Mouse (Mus musculus) hindbrain, embryonic 11.5 days (tissue): Measurements from ENCODE around the gene Myo10. TPM values are rescaled to one million over a fixed set of nuclear protein-coding genes. Genes with fewer than 3 reads are reported as not detected.

Experiments
- ATAC-seq: fragments of 200-750 bp; cut with Nextera tagmentation; 2 replicates; pipeline ENCODE4 v1.8.0; 2017; ENCODE audit warnings: mild to moderate bottlenecking, moderate TSS enrichment, moderate library complexity; ENCODE audit not compliant: low FRiP score
- DNase-seq: peaks from one replicate; pipeline ENCODE4 v3.0.0-alpha.2; 2015; ENCODE audit warnings: low spot score
- H3K27ac ChIP-seq: fragments of 300-500 bp; sonication (generic); 2 replicates; pipeline ENCODE4 v1.5.1; 2014; ENCODE audit warnings: mild to moderate bottlenecking, low read depth, low read length
- H3K27me3 ChIP-seq: fragments of 300-500 bp; sonication (generic); 2 replicates; pipeline ENCODE4 v1.6.1; 2014; ENCODE audit warnings: mild to moderate bottlenecking, low read length, moderate library complexity, mixed read lengths; ENCODE audit not compliant: control insufficient read depth, insufficient read depth
- H3K36me3 ChIP-seq: fragments of 300-500 bp; sonication (generic); 2 replicates; pipeline ENCODE4 v1.6.1; 2014; ENCODE audit warnings: mild to moderate bottlenecking, low read length, moderate library complexity, mixed read lengths; ENCODE audit not compliant: control insufficient read depth, insufficient read depth
- H3K4me1 ChIP-seq: fragments of 300-500 bp; sonication (generic); replicated peaks from 2 replicates; pipeline ENCODE4 v1.6.1; 2014; ENCODE audit warnings: low read length, mixed read lengths; ENCODE audit not compliant: control insufficient read depth, insufficient read depth
- H3K4me2 ChIP-seq: fragments of 300-500 bp; sonication (generic); replicated peaks from 2 replicates; pipeline ENCODE4 v1.6.1; 2014; ENCODE audit warnings: mild to moderate bottlenecking, low read depth, low read length
- H3K4me3 ChIP-seq: fragments of 300-500 bp; sonication (generic); 2 replicates; pipeline ENCODE4 v1.5.1; 2014; ENCODE audit warnings: low read depth, low read length
- H3K9ac ChIP-seq: fragments of 300-500 bp; sonication (generic); 2 replicates; pipeline ENCODE4 v1.6.1; 2014; ENCODE audit warnings: low read depth, low read length
- H3K9me3 ChIP-seq: fragments of 300-500 bp; sonication (generic); 2 replicates; pipeline ENCODE4 v1.6.1; 2016; ENCODE audit warnings: low read length; ENCODE audit not compliant: control insufficient read depth
- WGBS: fragments of 180-500 bp; shearing (Covaris S2); extraction: QIAGEN DNeasy Blood & Tissue Kit; methylation state at CpG from one replicate; pipeline ENCODE4 v1.1.7; 2014; 5-methylcytosine and 5-hydroxymethylcytosine counted together
- polyA plus RNA-seq: library from polyadenylated mRNA; unstranded; fragments of >200 nt; fragmentation: Nextera tagmentation; extraction: Ambion mirVana; gene quantifications from 2 replicates; pipeline ENCODE4 v1.2.1, GENCODE M21; 2014

Gene Myo10
- polyA plus RNA-seq, 1 experiment from 2014 or later, result 45.2 TPM

- H3K4me2 ChIP-seq, result no peak overlapping the region
- no peaks in the 10 kb centered on the region for H3K9me3 ChIP-seq
- no peak overlapping the region for H3K27ac ChIP-seq
- no peaks in the 10 kb centered on the region for H3K36me3 ChIP-seq
- H3K4me1 ChIP-seq, result no peaks in the 10 kb centered on the region
- 93% methylated on average over 13 of the region's 13 CpGs for WGBS
- ATAC-seq (no peak), DNase-seq (no peak)
- H3K9ac ChIP-seq, result no peak overlapping the region
- H3K4me3 ChIP-seq, result no peak overlapping the region
- no peaks in the 10 kb centered on the region for H3K27me3 ChIP-seq
Measured at GRCm38 (mm10) chr15:25633674-25634340, 11.5 kb downstream of the Myo10 start.

- no peaks in the 10 kb centered on the region for H3K36me3 ChIP-seq
- no peak for DNase-seq
- ATAC-seq, result no peak
- no peaks in the 10 kb centered on the region for H3K27me3 ChIP-seq
- no peak overlapping the region for H3K4me2 ChIP-seq
- no peak overlapping the region for H3K4me3 ChIP-seq
- no peaks in the 10 kb centered on the region for H3K4me1 ChIP-seq
- 88% methylated on average over 9 of the region's 9 CpGs for WGBS
- no peaks in the 10 kb centered on the region for H3K9me3 ChIP-seq
- H3K9ac ChIP-seq, result no peak overlapping the region
- H3K27ac ChIP-seq, result no peak overlapping the region
Measured at GRCm38 (mm10) chr15:25637727-25638126, 15.4 kb downstream of the Myo10 start.

- no peak for DNase-seq
Measured at GRCm38 (mm10) chr15:25639217-25639616, 16.9 kb downstream of the Myo10 start.

GRCm38 (mm10) chr15:25640840-25641752, 18.8 kb downstream of the Myo10 start:
- DNase-seq, result no peak
- H3K4me1 ChIP-seq, result no peaks in the 10 kb centered on the region
- WGBS, result 85% methylated on average over 12 of the region's 12 CpGs
- H3K9ac ChIP-seq, result no peak overlapping the region
- no peaks in the 10 kb centered on the region for H3K27me3 ChIP-seq
- H3K4me3 ChIP-seq, result no peak overlapping the region
- no peak overlapping the region for H3K4me2 ChIP-seq
- no peaks in the 10 kb centered on the region for H3K9me3 ChIP-seq
- ATAC-seq, result no peak
- no peak overlapping the region for H3K27ac ChIP-seq
- H3K36me3 ChIP-seq, result no peaks in the 10 kb centered on the region

More at GRCm38 (mm10) chr15:25639217-25639616, 16.9 kb downstream of the Myo10 start:
- Histone ChIP-seq H3K4me3 (no peak overlapping the region), H3K27me3 (no peaks in the 10 kb centered on the region), H3K27ac (no peak overlapping the region), H3K4me2 (no peak overlapping the region), H3K36me3 (no peaks in the 10 kb centered on the region), H3K4me1 (no peaks in the 10 kb centered on the region), H3K9me3 (no peaks in the 10 kb centered on the region), H3K9ac (no peak overlapping the region)
- ATAC-seq, result no peak
- WGBS, result 87% methylated on average over 5 of the region's 5 CpGs

- Histone ChIP-seq H3K4me1 (no peaks in the 10 kb centered on the region), H3K4me3 (no peak overlapping the region), H3K36me3 (no peaks in the 10 kb centered on the region), H3K4me2 (no peak overlapping the region), H3K27me3 (no peaks in the 10 kb centered on the region), H3K27ac (no peak overlapping the region), H3K9me3 (no peaks in the 10 kb centered on the region), H3K9ac (no peak overlapping the region)
- 64% methylated on average over 9 of the region's 9 CpGs for WGBS
- DNase-seq, result no peak
- ATAC-seq, result no peak
Measured at GRCm38 (mm10) chr15:25642214-25643058, 20.1 kb downstream of the Myo10 start.

GRCm38 (mm10) chr15:25645862-25646261, 23.5 kb downstream of the Myo10 start:
- no peak overlapping the region for H3K4me3 ChIP-seq
- H3K36me3 ChIP-seq, result no peaks in the 10 kb centered on the region
- H3K9ac ChIP-seq, result no peak overlapping the region
- H3K4me2 ChIP-seq, result no peak overlapping the region
- no peak for DNase-seq
- no peak for ATAC-seq
- H3K27me3 ChIP-seq, result no peaks in the 10 kb centered on the region
- 92% methylated on average over 4 of the region's 4 CpGs for WGBS
- no peaks in the 10 kb centered on the region for H3K9me3 ChIP-seq
- H3K4me1 ChIP-seq, result no peaks in the 10 kb centered on the region
- no peak overlapping the region for H3K27ac ChIP-seq

GRCm38 (mm10) chr15:25648287-25648686, 26.0 kb downstream of the Myo10 start:
- H3K4me1 ChIP-seq, result 0 out of 2 replicates have a peak, but pooled peaks cover 3% of the 10 kb centered on the region
- no peak for ATAC-seq
- no peak overlapping the region for H3K9ac ChIP-seq
- no peak for DNase-seq
- no peak overlapping the region for H3K4me2 ChIP-seq
- no peaks in the 10 kb centered on the region for H3K9me3 ChIP-seq
- no peak overlapping the region for H3K4me3 ChIP-seq
- H3K36me3 ChIP-seq, result no peaks in the 10 kb centered on the region
- 77% methylated on average over 2 of the region's 2 CpGs for WGBS
- H3K27me3 ChIP-seq, result no peaks in the 10 kb centered on the region
- H3K27ac ChIP-seq, result no peak overlapping the region

GRCm38 (mm10) chr15:25650371-25650770, 28.0 kb downstream of the Myo10 start:
- Histone ChIP-seq H3K27me3 (no peaks in the 10 kb centered on the region), H3K36me3 (no peaks in the 10 kb centered on the region), H3K4me2 (no peak overlapping the region), H3K4me1 (0 out of 2 replicates have a peak, but pooled peaks cover 5% of the 10 kb centered on the region), H3K4me3 (no peak overlapping the region), H3K9ac (no peak overlapping the region), H3K27ac (no peak overlapping the region), H3K9me3 (no peaks in the 10 kb centered on the region)
- DNase-seq, result no peak
- 79% methylated on average over 5 of the region's 5 CpGs for WGBS
- no peak for ATAC-seq
